Mouse (Mus musculus): ENCODE results near the gene Ppard. TPM values are rescaled to one million over a fixed set of nuclear protein-coding genes. Genes with fewer than 3 reads are reported as not detected.
A peak's percentile ranks its signal among the peaks of the same experiment; 100 is the strongest.
"Not testable (repeated sequence)": the region's sequence is repeated elsewhere in the genome, so short reads cannot be mapped to it uniquely, and the experiment has no call there.

The Ppard gene
- total RNA-seq, 1 experiment from 2014 or later = 36.3 TPM

- DNase-seq = no peak
These were observed 83.2 kb downstream of the Ppard start for GRCm38 (mm10) chr17:28315611-28316160.

- DNase-seq = no peak
These were observed 84.0 kb downstream of the Ppard start for GRCm38 (mm10) chr17:28316476-28316875.

- no peak for DNase-seq
These were observed 84.6 kb downstream of the Ppard start for GRCm38 (mm10) chr17:28317091-28317490.

- no peak for DNase-seq
These were observed 85.2 kb downstream of the Ppard start for GRCm38 (mm10) chr17:28317725-28318124.

- DNase-seq = no peak
These were observed 89.2 kb downstream of the Ppard start for GRCm38 (mm10) chr17:28321700-28322099.

DNA sequence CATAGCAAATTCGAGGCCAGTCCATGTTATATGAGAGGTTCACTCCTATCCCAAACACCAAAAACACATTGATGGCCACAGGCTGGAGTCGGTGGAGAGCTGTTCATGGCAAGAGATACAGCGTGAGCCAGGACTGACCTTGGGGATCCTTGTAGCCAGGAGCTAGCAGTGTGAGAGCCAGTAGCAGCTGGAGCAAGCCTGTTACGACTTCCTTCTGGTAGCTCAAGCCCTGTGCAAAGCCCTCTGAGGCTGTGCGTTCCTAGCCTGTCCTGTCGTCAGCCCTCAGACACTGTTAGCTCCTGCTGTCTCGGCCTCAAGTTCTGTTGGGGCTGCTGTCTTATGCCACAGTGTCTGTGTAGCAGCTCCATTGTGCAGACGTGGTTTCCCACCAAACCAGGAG, 91.3 kb downstream of the Ppard start:
- DNase-seq = no peak

- not testable (repeated sequence) for DNase-seq
These were observed 91.9 kb downstream of the Ppard start for GRCm38 (mm10) chr17:28324416-28324815.

GRCm38 (mm10) chr17:28325751-28326150, 93.3 kb downstream of the Ppard start:
- no peak for DNase-seq

DNA sequence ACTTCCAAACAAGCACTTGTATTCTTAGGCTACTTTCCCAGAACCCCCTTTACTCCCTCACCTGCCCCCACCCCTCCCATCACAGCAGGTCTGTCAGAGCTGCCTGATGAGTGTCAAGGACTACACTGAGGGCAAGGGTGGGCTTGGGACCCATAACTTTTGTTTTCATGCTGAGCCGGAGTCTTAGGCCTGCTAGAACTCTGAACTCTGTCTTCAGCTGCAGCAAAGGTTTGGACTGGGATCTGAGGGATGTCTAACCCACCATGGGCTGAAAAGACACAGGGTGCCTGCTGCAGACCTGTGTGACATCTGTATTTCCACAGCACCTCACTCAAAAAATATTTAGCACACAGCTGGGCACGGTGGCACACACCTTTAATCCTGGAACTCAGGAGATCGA, 94.5 kb downstream of the Ppard start:
- no peak for DNase-seq

DNA sequence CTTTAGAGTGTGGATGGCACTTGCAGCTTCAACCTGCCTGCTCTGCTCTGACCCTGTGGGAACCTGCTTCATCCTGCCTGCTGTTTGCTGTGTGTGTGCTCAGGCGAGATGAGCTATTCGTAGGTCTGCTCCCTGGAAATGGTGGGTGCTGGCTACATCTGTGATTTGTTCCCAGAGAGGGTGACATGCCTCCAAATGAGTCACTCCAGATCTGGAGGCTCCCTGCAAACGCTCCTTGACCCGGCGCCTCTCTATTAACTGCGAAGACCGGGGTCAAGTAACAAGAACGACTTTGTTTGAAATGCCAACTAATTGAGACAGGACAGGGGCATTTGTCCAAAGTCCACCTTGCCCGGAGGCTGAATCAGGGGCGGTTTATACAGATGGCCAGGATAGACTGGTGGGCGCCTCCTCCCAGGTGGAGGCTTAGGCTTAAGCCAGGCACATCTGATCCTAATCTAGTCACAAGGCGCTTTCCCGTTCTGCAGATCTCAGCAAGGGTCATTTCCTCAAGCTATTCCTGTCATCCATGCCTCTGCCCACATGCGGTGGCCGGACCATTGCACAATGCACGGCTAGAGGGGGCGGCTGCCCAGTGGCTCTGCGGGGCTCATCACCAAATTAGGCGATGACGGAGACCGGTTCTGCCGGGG, 95.3 kb downstream of the Ppard start:
- peak; percentile 39 for DNase-seq

DNA sequence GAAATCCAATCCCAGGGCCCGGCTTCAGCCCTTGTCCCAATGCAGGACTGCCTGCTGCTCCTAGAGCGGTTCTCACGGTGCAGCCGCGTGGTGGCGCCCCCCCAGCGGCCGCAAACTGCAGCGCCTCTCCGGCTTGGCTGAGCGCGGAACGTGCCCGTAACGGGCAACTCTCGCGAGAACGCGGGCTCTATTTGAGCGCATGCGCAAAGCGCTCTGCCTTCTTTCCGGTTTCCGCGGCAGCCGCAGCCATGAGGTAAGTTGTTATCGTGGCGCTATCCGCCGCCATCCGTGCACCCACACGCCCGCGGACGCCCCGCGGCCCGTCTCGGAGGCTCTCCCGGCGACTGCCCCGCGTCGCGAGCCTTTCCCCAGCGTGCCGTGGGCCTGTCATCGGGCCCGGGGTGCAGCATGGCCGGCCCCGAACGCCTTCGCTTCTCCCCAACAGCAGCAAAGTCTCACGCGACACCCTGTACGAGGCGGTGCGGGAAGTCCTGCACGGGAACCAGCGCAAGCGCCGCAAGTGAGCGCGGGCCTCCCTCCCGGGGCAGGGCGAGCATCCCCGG, 95.9 kb downstream of the Ppard start, which contains the start of gene Rpl10a:
Gene Rpl10a, plus strand, starts transcription at position 106 of the 563 bp plus-strand sequence.
- peak; percentile 99 for DNase-seq

- no peak for DNase-seq
These were observed 96.4 kb downstream of the Ppard start for GRCm38 (mm10) chr17:28328946-28329345.

GRCm38 (mm10) chr17:28329503-28330231, 97.2 kb downstream of the Ppard start:
- no peak for DNase-seq

DNA sequence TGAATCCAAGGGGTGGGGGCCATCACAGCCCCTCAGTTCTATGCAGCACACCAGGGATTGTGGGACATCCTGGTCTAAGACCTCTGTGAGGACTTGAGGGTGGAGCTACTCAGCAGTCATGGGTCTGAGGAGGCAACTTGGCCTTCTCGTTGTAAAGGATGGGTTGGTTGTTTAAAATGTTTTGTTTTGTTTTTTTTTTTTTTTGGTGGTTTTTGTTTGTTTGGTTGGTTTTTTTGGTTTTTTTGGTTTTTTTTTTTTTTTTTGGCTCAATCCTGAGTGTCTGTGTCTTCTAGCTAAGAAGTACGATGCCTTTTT, 97.7 kb downstream of the Ppard start:
- no peak for DNase-seq

DNA sequence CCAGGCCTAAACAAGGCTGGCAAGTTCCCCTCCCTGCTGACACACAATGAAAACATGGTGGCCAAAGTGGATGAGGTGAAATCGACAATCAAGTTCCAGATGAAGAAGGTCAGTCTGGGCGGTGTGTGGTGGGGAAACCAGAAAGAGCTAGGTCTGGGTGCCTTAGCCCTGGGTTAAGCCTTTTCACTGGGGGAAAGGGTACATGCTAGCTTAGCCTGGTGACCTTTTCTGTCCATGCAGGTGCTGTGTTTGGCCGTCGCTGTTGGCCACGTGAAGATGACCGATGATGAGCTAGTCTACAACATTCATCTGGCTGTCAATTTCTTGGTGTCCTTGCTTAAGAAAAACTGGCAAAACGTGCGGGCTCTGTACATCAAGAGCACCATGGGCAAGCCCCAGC, 98.1 kb downstream of the Ppard start:
- DNase-seq = not testable (repeated sequence)

DNA sequence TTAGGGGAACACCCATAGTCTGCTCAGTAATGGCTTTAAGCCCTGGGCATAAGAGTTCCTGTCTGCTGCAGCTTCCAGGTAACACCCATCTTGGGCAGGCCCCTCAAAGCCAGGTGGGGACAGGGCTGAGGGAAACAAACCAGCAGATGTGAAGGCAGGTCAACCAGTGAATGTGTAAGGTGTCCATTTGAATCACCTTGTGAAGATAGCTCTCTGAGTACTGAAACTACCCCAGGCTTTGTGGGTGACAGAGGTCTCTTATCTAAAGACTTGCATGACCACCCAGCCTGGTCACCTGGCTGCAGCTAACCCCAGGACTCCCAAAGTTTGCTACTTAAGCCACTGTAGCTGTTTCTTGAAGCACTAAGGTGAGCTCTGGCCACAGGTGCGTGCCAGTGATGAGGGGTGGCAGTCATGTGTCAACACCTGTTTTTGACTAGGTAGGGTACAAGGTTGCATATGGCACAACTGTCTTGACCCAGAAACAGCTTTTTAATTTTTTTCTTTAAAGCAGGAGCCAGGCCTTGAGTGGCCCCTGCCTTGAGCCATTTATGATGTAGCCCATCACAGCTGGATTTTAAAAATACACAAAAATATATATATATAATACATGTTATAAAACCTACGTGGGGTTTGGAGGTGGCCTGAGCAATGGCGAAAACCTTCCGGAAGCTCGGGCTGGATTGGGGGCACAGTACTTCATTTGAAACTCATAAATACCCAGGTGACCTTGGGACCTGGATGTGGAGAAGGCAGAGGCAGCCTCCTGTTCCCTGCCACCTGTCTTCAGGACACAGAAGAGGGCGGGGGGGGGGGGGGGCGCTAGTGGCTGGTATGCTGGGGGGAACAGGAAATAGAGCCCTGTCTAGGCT, 99.0 kb downstream of the Ppard start:
- no peak for DNase-seq

GRCm38 (mm10) chr17:28332113-28332914, 99.8 kb downstream of the Ppard start:
- DNase-seq = no peak

GRCm38 (mm10) chr17:28332915-28333546, 100.5 kb downstream of the Ppard start:
- DNase-seq = no peak

DNA sequence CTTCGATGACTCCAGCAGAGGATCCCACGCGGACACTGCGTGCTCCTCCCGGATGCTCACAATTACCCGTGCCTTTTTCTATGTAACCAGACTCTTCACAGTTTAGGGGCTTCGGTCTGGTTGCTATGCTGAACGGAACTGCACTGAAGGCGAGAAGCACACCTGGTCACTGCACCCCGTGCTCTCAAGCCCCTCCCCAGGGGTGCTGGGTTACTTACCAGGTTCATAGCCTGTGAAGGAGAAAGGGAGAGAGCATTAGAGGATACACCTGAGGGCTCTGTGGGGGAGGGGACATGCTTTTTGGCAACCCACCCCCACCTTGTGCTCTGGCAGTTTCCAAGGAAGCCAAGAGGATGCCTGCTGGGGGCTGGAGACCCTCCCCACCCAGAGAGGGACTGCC, 102.8 kb downstream of the Ppard start:
- DNase-seq = no peak

DNA sequence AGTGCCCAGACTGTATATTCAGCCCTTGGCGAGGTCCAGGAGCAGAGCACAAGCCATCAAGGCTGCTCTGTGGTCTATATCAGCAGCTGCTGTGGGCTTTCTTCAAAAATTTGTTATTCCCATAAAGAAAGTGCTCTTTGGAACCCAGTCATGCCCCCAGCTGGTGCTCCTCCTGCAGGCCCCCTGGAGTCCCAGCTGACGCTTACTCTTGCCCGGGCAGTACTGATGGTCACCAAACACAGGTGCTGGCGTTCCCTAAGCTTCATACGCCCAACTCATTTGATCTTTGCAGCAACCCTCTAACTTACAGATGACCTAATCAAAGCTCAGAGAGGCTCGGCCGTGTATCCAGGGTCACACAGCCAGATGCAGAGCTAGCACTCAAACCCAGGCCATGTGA, 105.0 kb downstream of the Ppard start:
- no peak for DNase-seq

DNA sequence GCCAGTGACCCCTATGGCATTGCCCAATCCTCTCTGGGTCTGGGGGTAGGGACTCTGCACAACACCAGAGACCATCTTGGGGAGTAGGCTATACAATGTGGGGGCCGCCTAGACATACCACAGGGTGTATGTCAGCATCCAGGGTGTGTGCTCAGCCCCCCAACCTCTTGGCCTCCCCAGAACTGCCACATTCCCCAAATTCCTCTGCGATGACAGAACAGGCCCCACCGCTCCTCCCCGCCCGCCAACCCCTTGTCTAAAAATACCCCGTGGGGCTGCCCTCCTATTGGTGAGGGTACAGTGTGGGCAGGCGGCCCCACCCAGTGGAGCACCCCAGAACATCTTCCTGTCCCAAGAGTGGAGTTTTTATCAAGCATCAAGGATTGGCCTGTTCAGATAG, 108.1 kb downstream of the Ppard start:
- DNase-seq = no peak

Data from adrenal gland, postnatal 25 days (tissue).